Mouse (Mus musculus) kidney, embryonic 16.5 days (tissue): Measurements from ENCODE around the gene Ddx42. TPM values are rescaled to one million over a fixed set of nuclear protein-coding genes. Genes with fewer than 3 reads are reported as not detected.

Source experiments
- ATAC-seq: fragments of 200-750 bp; cut with Nextera tagmentation; 2 replicates; pipeline ENCODE4 v1.8.0; 2017; ENCODE audit warnings: moderate TSS enrichment; ENCODE audit not compliant: low FRiP score, low TSS enrichment
- H3K27ac ChIP-seq: fragments of 300-500 bp; sonication (generic); 2 replicates; pipeline ENCODE4 v1.5.1; 2014; ENCODE audit warnings: low read length
- H3K27me3 ChIP-seq: fragments of 300-500 bp; sonication (generic); 2 replicates; pipeline ENCODE4 v1.6.1; 2014; ENCODE audit warnings: low read length, control low read depth, mixed read lengths; ENCODE audit not compliant: insufficient read depth
- H3K36me3 ChIP-seq: fragments of 300-500 bp; sonication (generic); 2 replicates; pipeline ENCODE4 v1.6.1; 2014; ENCODE audit warnings: low read length, control low read depth, mixed read lengths; ENCODE audit not compliant: insufficient read depth
- H3K4me1 ChIP-seq: fragments of 300-500 bp; sonication (generic); 2 replicates; pipeline ENCODE4 v1.6.1; 2014; ENCODE audit warnings: low read length, control low read depth, mixed read lengths; ENCODE audit not compliant: insufficient read depth
- H3K4me2 ChIP-seq: fragments of 300-500 bp; sonication (generic); replicated peaks from 2 replicates; pipeline ENCODE4 v1.6.1; 2014; ENCODE audit warnings: low read depth, low read length
- H3K4me3 ChIP-seq: fragments of 300-500 bp; sonication (generic); 2 replicates; pipeline ENCODE4 v1.5.1; 2014; ENCODE audit warnings: mild to moderate bottlenecking, low read length
- H3K9ac ChIP-seq: fragments of 300-500 bp; sonication (generic); replicated peaks from 2 replicates; pipeline ENCODE4 v1.6.1; 2014; ENCODE audit warnings: low read length
- H3K9me3 ChIP-seq: fragments of 300-500 bp; sonication (generic); 2 replicates; pipeline ENCODE4 v1.6.1; 2016; ENCODE audit warnings: low read length, control low read depth
- WGBS: fragments of 180-500 bp; shearing (Covaris S2); extraction: QIAGEN DNeasy Blood & Tissue Kit; methylation state at CpG from one replicate; pipeline ENCODE4 v1.1.7; 2014; 5-methylcytosine and 5-hydroxymethylcytosine counted together
- polyA plus RNA-seq: library from polyadenylated mRNA; unstranded; fragments of >200 nt; fragmentation: Nextera tagmentation; extraction: Ambion mirVana; gene quantifications from 2 replicates; pipeline ENCODE4 v1.2.1, GENCODE M21; 2015

The Ddx42 gene
- polyA plus RNA-seq, 1 experiment from 2014 or later = 81.5 TPM

DNA sequence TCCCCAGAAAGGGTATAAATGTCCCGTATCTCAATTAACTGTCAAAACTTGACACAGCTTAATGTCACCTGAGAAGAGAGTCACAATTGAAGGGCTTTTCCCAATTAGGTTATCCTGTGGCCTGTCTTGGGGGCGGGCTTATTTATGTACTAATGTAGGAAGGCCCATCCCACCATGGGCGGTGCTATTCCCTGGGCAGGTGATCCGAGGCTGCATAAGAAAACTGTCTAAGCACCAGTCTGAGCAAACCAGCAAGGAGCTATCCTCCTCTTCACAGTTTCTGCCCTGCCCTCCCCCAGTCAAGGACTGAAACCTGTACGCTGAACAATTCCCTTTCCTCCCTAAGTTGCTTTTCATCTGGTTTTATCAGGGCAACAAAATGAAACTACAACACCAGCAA, 73.7 kb downstream of the Ddx42 start:
- no peaks in the 10 kb centered on the region for H3K36me3 ChIP-seq
- 90% methylated on average over 5 of the region's 5 CpGs for WGBS
- no peaks in the 10 kb centered on the region for H3K9me3 ChIP-seq

DNA sequence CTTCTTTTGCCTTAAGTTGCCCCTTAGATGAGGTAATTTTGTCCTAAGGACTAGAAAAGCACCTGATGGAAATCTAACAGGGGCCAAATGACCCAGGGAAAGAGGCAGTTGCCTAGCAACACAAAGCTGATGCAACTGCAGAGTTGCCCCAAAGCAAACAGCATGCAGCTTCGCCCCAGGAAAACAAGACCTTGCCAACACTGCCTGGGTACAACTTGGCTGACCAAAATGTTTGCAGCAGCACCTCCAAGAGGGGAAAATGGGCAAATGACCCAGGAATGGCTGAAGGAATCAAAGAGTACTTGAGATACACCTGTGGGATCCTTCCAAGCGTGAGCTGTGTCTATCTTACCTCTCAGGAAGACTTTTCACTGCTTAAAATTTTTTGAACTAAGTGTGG, 75.1 kb downstream of the Ddx42 start:
- H3K4me3 ChIP-seq = no peak overlapping the region
- no peaks in the 10 kb centered on the region for H3K36me3 ChIP-seq
- no peaks in the 10 kb centered on the region for H3K9me3 ChIP-seq
- WGBS = 90% methylated on average over 2 of the region's 2 CpGs
- no peaks in the 10 kb centered on the region for H3K4me1 ChIP-seq
- ATAC-seq = no peak
- H3K27me3 ChIP-seq = no peaks in the 10 kb centered on the region
- H3K9ac ChIP-seq = no peak overlapping the region
- no peak overlapping the region for H3K4me2 ChIP-seq
- H3K27ac ChIP-seq = no peak overlapping the region

More for the DNA sequence above, 73.7 kb downstream of the Ddx42 start:
- H3K4me2 ChIP-seq = no peak overlapping the region
- H3K4me1 ChIP-seq = no peaks in the 10 kb centered on the region
- H3K4me3 ChIP-seq = no peak overlapping the region
- H3K9ac ChIP-seq = no peak overlapping the region
- H3K27me3 ChIP-seq = no peaks in the 10 kb centered on the region
- no peak overlapping the region for H3K27ac ChIP-seq
- no peak for ATAC-seq

Other genes with a start within 250 kb of the Ddx42 start
- gene Ace, start 249.0 kb upstream of the Ddx42 start, polyA plus RNA-seq = 17.5 and 18.6 TPM in 2 replicates
- not detected in 2 replicates for gene Ace3, start 222.3 kb upstream of the Ddx42 start, polyA plus RNA-seq
- 0.19 and 0.25 TPM in 2 replicates for gene Kcnh6, start 208.8 kb upstream of the Ddx42 start, polyA plus RNA-seq
- gene Dcaf7, start 180.1 kb upstream of the Ddx42 start, polyA plus RNA-seq = 73.6 and 74.7 TPM in 2 replicates
- 13.0 and 13.2 TPM in 2 replicates for gene Taco1, start 150.9 kb upstream of the Ddx42 start, polyA plus RNA-seq
- gene Map3k3, start 132.3 kb upstream of the Ddx42 start, polyA plus RNA-seq = 12.7 and 22.6 TPM in 2 replicates
- gene Gm10840, start 56.1 kb upstream of the Ddx42 start, polyA plus RNA-seq = not detected in 2 replicates
- 207 and 214 TPM in 2 replicates for gene Limd2, start 56.1 kb upstream of the Ddx42 start, polyA plus RNA-seq
- 32.1 and 33.3 TPM in 2 replicates for gene Strada, start 14.8 kb upstream of the Ddx42 start, polyA plus RNA-seq
- gene Ccdc47, start 582 bp upstream of the Ddx42 start, polyA plus RNA-seq = 96.0 and 101 TPM in 2 replicates
- 60.5 and 60.7 TPM in 2 replicates for gene Ftsj3, start 39.2 kb downstream of the Ddx42 start, polyA plus RNA-seq
- 312 and 314 TPM in 2 replicates for gene Psmc5, start 39.2 kb downstream of the Ddx42 start, polyA plus RNA-seq
- gene Smarcd2, start 56.0 kb downstream of the Ddx42 start, polyA plus RNA-seq = 55.0 and 59.0 TPM in 2 replicates
- gene Tcam1, start 59.7 kb downstream of the Ddx42 start, polyA plus RNA-seq = 0.81 and 1.0 TPM in 2 replicates
- not detected in 2 replicates for gene Gh, start 84.9 kb downstream of the Ddx42 start, polyA plus RNA-seq
- 6.9 and 7.2 TPM in 2 replicates for gene Cd79b, start 97.8 kb downstream of the Ddx42 start, polyA plus RNA-seq
- gene Scn4a, start 136.4 kb downstream of the Ddx42 start, polyA plus RNA-seq = 0.41 and 0.47 TPM in 2 replicates
- gene Prr29, start 148.5 kb downstream of the Ddx42 start, polyA plus RNA-seq = 0.36 and 0.39 TPM in 2 replicates
- gene Icam2, start 171.1 kb downstream of the Ddx42 start, polyA plus RNA-seq = 87.8 and 95.9 TPM in 2 replicates